Mouse (Mus musculus) brain, embryonic 14.5 days (tissue): ENCODE data around the gene Hist1h2ah.

Source experiments
- CTCF ChIP-seq: fragments of 200-500 bp; IDR thresholded peaks from 2 replicates; pipeline ENCODE4 v1.5.1; 2012; ENCODE audit warnings: inconsistent platforms, mild to moderate bottlenecking, moderate library complexity, borderline replicate concordance; ENCODE audit not compliant: insufficient read depth, insufficient read length; ENCODE audit errors: extremely low read depth
- POLR2A ChIP-seq: fragments of 200-500 bp; IDR thresholded peaks from 2 replicates; pipeline ENCODE4 v1.6.1; 2012; ENCODE audit warnings: mild to moderate bottlenecking, inconsistent platforms, borderline replicate concordance; ENCODE audit not compliant: poor library complexity, insufficient read depth, insufficient read length, severe bottlenecking; ENCODE audit errors: extremely low read depth

DNA sequence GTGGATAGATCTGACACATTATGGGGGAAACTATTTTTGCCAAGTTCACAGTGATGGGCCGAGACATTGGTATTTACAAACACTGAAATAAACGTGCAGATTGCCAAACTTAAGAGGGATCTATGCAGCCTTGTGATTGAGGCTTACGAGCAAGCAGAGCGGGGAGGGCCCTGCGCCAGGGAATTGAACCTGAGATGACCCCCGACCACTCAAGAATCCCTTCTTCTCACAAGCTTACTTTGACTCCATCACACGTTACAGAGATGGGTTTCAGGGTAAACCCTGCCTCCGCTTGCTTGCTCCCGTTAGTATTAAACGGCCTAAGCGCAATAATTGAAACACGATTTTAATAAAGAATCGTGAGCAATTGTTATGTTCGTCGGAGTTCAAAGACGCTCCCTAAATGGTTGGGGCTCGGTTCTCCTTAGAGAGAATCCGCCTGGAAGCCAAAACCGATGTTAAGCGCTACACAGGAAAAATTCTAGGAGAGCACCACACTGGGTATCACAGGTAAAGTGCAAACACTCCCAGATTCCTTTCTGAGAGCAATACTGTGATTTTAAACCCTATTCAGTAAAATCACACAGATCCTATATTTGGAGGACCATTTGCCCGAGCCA lies 38.1 kb downstream of the Hist1h2ah start:
- TF ChIP-seq CTCF (no peak), POLR2A (no peak)
